Mouse (Mus musculus) embryonic facial prominence, embryonic 15.5 days (tissue): ENCODE measurements around the gene Ptgir. TPM values are rescaled to one million over a fixed set of nuclear protein-coding genes. Genes with fewer than 3 reads are reported as not detected.

Source experiments
- ATAC-seq: fragments of 200-750 bp; cut with Nextera tagmentation; 2 replicates; pipeline ENCODE4 v1.8.0; 2017; ENCODE audit warnings: low read depth, moderate TSS enrichment; ENCODE audit not compliant: insufficient number of reproducible peaks, low FRiP score, low TSS enrichment
- H3K27ac ChIP-seq: fragments of 300-500 bp; sonication (generic); replicated peaks from 2 replicates; pipeline ENCODE4 v1.5.1; 2015; ENCODE audit warnings: mild to moderate bottlenecking, inconsistent platforms
- H3K27me3 ChIP-seq: fragments of 300-500 bp; sonication (generic); 2 replicates; pipeline ENCODE4 v1.6.1; 2015; ENCODE audit warnings: inconsistent platforms
- H3K36me3 ChIP-seq: fragments of 300-500 bp; sonication (generic); 2 replicates; pipeline ENCODE4 v1.6.1; 2015; ENCODE audit warnings: mild to moderate bottlenecking, inconsistent platforms
- H3K4me1 ChIP-seq: fragments of 300-500 bp; sonication (generic); 2 replicates; pipeline ENCODE4 v1.6.1; 2015; ENCODE audit warnings: inconsistent platforms
- H3K4me2 ChIP-seq: fragments of 300-500 bp; sonication (generic); replicated peaks from 2 replicates; pipeline ENCODE4 v1.6.1; 2015; ENCODE audit warnings: mild to moderate bottlenecking, inconsistent platforms
- H3K4me3 ChIP-seq: fragments of 300-500 bp; sonication (generic); replicated peaks from 2 replicates; pipeline ENCODE4 v1.5.1; 2015; ENCODE audit warnings: mild to moderate bottlenecking, inconsistent platforms
- H3K9ac ChIP-seq: fragments of 300-500 bp; sonication (generic); 2 replicates; pipeline ENCODE4 v1.6.1; 2015; ENCODE audit warnings: inconsistent platforms
- H3K9me3 ChIP-seq: fragments of 300-500 bp; sonication (generic); replicated peaks from 2 replicates; pipeline ENCODE4 v1.6.1; 2016; ENCODE audit warnings: inconsistent platforms
- WGBS: fragments of 180-500 bp; shearing (Covaris S2); methylation state at CpG from one replicate; pipeline ENCODE4 v1.1.7; 2015; 5-methylcytosine and 5-hydroxymethylcytosine counted together
- polyA plus RNA-seq: library from polyadenylated mRNA; unstranded; fragments of >200 nt; fragmentation: Nextera tagmentation; extraction: Ambion mirVana; gene quantifications from 2 replicates; pipeline ENCODE4 v1.2.1, GENCODE M21; 2015

Gene Ptgir
- polyA plus RNA-seq, 1 experiment from 2014 or later = 3.1 TPM

DNA sequence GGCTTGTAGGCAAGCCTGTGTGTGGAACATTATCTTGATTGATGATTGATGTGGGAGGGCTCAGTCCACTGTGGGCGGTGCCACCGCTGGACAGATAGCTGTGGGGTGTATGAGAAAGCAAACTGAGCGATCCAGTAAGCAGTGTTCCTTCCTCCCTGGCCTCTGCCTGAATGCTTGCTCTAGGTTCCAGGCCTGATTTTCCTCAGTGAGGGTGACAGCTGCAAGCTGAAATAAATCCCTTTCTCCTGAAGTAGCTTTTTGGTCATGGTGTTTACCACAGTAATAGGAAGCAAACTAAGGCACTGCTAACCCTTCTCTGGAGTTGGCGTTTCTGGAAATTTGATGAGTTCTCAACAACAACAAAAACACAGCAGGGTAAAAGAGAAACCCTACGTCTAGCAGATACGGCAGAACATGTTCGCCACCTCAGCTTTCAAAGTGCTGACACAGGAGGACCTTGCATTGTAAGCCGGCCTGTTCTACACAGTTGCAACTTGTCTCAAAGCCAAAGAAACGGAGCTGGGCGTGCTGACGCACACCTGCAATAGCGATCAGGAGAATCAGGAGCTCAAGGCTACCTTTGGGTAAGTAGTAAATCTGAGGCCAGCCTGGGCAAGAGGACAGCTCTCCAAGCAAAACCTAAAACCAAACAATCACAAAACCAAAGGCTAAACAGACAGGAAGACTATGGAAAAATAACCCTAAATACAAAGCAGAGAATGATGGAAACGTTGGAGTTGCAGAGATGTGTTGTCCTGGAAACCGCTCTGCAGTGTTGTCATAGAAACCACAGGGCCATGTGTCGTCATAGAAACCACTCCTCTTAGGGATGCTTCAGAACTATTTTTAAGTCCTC lies 50.3 kb downstream of the Ptgir start:
- H3K4me1 ChIP-seq = 0 out of 2 replicates have a peak, but pooled peaks cover 5% of the 10 kb centered on the region
- H3K4me2 ChIP-seq = no peak overlapping the region
- H3K27me3 ChIP-seq = no peaks in the 10 kb centered on the region
- no peaks in the 10 kb centered on the region for H3K9me3 ChIP-seq
- ATAC-seq = no peak
- no peak overlapping the region for H3K9ac ChIP-seq
- WGBS = 50% methylated on average over 15 of the region's 15 CpGs
- no peak overlapping the region for H3K27ac ChIP-seq
- no peak overlapping the region for H3K4me3 ChIP-seq
- no peaks in the 10 kb centered on the region for H3K36me3 ChIP-seq

DNA sequence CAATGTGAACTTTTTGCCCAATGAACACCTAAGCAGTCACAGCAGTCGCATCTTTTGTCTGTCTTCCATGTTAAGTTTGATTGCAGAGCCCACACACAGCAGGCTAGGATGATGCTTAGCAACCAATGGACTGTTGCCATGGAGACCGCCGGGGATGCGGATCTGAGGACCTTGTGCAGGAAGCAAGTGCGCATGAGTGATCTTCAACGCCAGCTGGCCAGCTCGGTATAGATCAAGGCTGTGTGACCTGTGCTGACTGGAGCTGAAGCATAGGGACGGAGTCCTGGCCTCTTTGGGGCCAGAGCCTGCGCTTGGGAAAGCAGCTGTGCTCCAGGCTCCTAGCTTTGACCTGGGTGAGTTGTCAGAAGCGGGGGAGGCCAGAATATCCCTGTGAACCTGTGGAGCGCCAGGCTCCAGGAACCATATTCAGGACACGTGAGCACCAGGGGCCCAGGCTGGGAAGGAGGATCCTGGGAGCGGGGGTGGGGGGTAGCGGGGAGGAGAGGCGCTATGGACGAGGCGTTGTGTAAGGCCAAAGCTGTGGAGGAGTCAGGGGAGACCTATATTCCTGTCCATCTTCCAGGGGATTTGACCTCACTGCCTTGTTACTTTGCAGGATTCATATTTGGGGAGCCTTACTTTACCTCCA lies 53.4 kb downstream of the Ptgir start, which contains the start of gene Pnmal1:
Gene Pnmal1 (plus strand): TSS at position 141 of the 649 bp plus-strand sequence.
- Histone ChIP-seq H3K9ac (no peak within 1 kb of the TSS), H3K27ac (no peak within 1 kb of the TSS), H3K4me3 (no peak within 1 kb of the TSS), H3K4me1 (0 out of 2 replicates have a peak, but pooled peaks cover 5% of the 10 kb centered on the region), H3K9me3 (no peaks in the 10 kb centered on the region), H3K4me2 (no peak within 1 kb of the TSS), H3K36me3 (no peaks in the 10 kb centered on the region), H3K27me3 (no peaks in the 10 kb centered on the region)
- WGBS = 24% methylated on average over 17 of the region's 17 CpGs
- 0 out of 2 replicates have a peak, but pooled peaks have one; percentile 27 for ATAC-seq

Other genes with a start within 250 kb of the Ptgir start
- gene Ceacam15, start 230.8 kb upstream of the Ptgir start, polyA plus RNA-seq = not detected in 2 replicates
- not detected in 2 replicates for gene Ceacam9, start 184.6 kb upstream of the Ptgir start, polyA plus RNA-seq
- 273 and 275 TPM in 2 replicates for gene Ap2s1, start 168.1 kb upstream of the Ptgir start, polyA plus RNA-seq
- 34.5 and 35.5 TPM in 2 replicates for gene Slc1a5, start 125.2 kb upstream of the Ptgir start, polyA plus RNA-seq
- 108 and 114 TPM in 2 replicates for gene Strn4, start 90.6 kb upstream of the Ptgir start, polyA plus RNA-seq
- gene Fkrp, start 89.8 kb upstream of the Ptgir start, polyA plus RNA-seq = 27.8 and 30.3 TPM in 2 replicates
- gene Prkd2, start 63.6 kb upstream of the Ptgir start, polyA plus RNA-seq = 22.1 and 23.0 TPM in 2 replicates
- 5.4 and 6.3 TPM in 2 replicates for gene Dact3, start 31.2 kb upstream of the Ptgir start, polyA plus RNA-seq
- 27.8 and 36.3 TPM in 2 replicates for gene Gng8, start 14.7 kb upstream of the Ptgir start, polyA plus RNA-seq
- gene Calm3, start 17.6 kb downstream of the Ptgir start, polyA plus RNA-seq = 117 and 138 TPM in 2 replicates
- 22.4 and 26.0 TPM in 2 replicates for gene Pnmal2, start 38.2 kb downstream of the Ptgir start, polyA plus RNA-seq
- gene Pnmal1, start 53.2 kb downstream of the Ptgir start, polyA plus RNA-seq = 1.8 and 2.9 TPM in 2 replicates
- gene Gm42372, start 76.6 kb downstream of the Ptgir start, polyA plus RNA-seq = 0.28 and 0.32 TPM in 2 replicates
- 41.5 and 43.9 TPM in 2 replicates for gene Ccdc8, start 86.2 kb downstream of the Ptgir start, polyA plus RNA-seq
- gene Ppp5c, start 121.4 kb downstream of the Ptgir start, polyA plus RNA-seq = 112 and 113 TPM in 2 replicates
- gene Hif3a, start 155.9 kb downstream of the Ptgir start, polyA plus RNA-seq = 27.9 and 31.2 TPM in 2 replicates
- 0.11 and 0.13 TPM in 2 replicates for gene Psg16, start 167.6 kb downstream of the Ptgir start, polyA plus RNA-seq
- gene Ceacam3, start 243.8 kb downstream of the Ptgir start, polyA plus RNA-seq = not detected in 2 replicates